Mouse (Mus musculus): Measurements from ENCODE around the gene Rora. TPM values are rescaled to one million over a fixed set of nuclear protein-coding genes. Genes with fewer than 3 reads are reported as not detected.

Gene Rora
- total RNA-seq, 2 experiments from 2014 or later = 1.3 to 1.9 TPM

DNA sequence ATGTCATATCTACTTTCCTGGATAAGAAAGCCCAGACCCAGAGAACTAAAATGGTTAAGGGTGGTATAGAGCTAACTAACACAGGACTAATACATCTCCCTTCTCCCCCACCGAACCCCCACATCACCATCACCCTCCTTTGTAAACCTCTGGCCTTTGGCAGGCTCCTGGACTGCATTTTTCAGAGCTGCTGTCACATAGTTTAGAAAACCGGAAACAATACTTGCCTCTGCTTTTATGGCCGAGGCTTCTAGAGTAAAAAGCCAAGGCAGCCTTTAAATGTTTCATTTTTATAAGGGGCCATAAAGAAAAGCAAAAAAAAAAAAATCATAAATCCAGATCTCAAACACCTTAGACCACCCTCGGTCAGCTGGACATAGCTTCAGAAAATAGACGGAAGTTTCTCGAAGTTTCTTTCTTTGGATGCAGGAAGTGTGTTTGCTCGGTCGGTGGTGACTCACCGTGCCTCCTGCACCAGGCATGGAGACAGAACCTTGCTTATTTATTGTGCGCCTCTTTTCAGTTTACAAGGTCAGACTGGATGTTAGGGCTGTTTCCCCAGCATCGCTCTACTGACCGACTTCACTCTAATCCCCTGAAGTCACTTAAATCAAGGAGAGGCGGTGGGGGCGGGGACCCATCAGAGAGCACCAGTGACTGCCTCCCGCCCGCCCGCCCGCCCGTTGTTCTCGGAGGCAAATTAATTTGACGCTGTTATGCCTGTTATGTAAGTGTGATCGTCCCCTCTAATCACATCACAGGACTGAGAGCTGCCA, 471.6 kb downstream of the Rora start:
- peak; percentile 60 for ATAC-seq (ENCODE audit: poor library complexity, severe bottlenecking)

DNA sequence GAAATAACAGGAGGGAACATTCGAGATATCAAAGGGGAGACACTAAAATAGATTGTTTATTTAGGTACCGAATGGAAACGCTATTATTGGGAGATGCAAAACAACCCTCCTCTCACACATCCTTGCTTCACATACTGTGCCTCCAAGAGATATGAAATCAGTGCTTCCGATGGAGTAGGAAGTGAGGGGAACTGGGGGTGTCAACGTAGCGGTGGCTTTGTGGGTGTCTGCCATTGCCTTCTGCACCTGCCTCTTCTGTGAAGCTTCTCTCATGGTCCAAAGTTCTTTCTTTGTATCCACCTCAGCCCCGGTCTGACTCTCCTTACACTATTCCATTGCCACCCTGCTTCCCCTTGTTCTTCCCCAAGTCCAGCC, 472.2 kb downstream of the Rora start:
- ATAC-seq (ENCODE audit: poor library complexity, severe bottlenecking) = no peak

DNA sequence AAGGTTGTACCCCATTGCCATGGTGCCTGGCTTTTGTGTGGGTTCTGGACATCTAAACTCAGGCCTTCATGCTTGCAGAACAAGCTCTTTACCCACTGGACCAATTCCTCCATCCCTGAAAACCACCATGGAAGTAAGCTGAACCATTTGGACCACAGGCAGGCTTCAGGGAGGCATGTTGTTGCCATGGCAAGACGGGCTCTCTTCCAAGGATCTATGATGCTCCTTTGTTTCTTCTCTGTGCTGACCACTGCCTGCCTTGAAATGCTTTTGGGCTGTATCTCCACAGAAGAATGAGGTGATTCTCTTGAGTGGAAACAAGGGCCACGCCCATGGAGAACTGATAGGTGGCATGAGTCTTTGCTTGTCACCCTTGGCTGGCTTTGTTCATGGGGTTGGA, 473.0 kb downstream of the Rora start:
- ATAC-seq (ENCODE audit: poor library complexity, severe bottlenecking) = no peak

DNA sequence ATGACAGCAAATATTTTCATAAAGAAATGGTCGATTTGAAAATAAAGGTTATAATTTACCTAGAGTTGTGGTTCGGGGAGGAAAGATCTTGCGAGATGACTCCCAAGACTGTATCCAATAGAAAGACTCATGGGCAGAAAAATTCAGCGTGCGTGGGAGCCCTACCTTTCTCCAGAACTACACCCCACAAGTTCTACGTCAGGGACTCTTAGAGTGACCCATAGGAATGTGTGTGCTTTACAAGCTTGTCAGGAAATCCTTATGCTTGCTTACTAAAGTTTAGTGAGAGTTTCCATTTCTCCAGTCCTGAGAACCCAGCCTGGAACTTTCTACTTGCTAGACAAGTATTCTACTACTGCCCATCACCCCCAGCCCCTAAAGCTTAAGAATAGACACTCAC, 474.7 kb downstream of the Rora start:
- ATAC-seq (ENCODE audit: poor library complexity, severe bottlenecking) = no peak

DNA sequence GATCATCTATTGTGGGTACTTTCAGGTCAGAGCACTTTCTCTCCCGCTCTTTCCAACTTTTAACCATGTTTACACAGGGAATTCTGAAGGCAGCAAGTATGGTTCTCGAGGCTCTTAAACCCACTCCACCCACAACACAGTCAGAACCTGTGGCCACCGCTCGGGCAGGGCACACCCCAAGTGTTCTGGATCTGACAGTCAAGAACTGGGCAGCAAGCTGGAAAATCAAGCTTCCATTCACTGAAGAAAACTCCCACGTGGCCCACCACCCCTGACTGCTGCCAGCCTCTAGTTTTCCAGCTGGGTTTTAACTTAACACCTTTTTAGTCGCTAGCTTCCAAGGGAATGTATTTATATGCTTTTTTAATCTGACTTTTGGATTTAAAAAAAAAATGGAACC, 479.4 kb downstream of the Rora start:
- no peak for ATAC-seq (ENCODE audit: poor library complexity, severe bottlenecking)

DNA sequence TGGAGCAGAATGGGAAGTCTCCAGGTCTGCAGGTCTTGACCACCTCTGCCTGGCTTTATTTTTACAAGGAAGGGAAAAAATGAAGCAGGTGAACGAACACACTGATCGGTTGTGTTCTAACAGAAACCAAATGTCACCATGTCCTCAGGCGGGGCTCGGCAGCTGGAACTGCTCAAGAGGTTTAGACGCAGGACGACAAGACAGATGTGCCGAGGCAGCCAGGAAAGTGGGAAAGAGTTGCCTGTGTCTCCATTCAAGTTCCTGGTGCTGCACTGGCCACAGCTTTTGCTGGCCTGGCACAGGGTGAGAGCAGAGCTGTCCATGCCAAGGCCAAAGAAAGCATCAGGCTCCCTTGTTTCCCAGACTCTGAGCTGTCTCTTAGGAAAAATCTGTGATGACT, 480.1 kb downstream of the Rora start:
- no peak for ATAC-seq (ENCODE audit: poor library complexity, severe bottlenecking)

DNA sequence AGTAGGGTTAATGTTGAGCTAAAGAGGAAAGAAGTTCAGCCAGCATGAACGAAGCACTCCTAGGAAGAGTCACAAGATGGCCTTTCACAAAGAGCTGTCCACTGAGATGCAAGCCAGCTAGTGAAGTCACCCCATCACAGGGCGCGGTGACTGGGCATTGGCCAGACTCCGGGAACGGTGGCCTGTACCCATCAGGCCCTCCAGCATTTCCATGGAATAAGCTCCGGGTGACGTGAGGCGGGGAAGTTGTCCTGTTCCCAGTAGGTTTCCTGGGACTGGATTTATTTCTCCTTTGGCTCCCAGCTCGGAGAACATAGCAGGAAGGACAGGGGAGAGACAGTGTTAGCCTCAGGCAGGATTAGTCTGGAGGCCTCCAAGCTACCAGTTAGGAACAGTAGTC, 481.0 kb downstream of the Rora start:
- no peak for ATAC-seq (ENCODE audit: poor library complexity, severe bottlenecking)

DNA sequence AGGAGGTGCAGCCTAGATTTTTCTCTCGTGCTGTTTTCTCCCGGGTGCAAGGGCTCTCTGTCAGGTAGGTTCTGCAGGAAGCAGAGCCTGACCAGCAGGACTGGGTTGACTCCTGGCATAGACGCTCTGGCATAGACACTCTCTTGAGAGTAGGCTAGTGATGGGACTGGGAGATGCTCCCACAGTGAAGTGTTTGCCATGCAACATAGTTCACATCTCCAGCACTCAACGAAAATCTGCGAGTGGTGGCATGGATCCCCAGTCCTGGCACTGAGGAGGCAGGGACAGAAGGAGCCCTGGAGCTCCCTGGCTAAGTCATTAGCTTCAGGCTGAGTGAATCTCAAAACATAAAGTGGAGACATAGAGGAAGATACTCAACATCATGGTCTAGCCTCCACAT, 483.2 kb downstream of the Rora start:
- no peak for ATAC-seq (ENCODE audit: poor library complexity, severe bottlenecking)

DNA sequence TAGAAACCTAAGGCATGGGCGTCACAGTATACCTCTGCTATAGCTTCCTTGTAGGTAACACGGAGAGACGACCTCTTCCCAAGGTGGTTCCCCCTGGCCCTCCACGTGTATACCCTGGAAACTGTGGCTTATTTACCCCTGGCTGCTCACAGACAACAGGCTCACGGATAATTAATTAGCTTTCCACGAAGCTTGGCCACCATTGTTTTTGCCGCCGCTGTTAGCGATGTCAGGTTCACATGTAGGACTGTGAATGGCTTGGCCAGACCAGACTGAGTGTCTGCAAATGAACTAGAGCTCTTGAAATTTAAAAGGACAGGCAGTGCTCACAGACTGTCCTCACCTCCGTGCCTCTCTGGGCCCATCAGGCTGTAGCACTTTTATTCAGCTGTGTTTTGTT, 483.8 kb downstream of the Rora start:
- no peak for ATAC-seq (ENCODE audit: poor library complexity, severe bottlenecking)

DNA sequence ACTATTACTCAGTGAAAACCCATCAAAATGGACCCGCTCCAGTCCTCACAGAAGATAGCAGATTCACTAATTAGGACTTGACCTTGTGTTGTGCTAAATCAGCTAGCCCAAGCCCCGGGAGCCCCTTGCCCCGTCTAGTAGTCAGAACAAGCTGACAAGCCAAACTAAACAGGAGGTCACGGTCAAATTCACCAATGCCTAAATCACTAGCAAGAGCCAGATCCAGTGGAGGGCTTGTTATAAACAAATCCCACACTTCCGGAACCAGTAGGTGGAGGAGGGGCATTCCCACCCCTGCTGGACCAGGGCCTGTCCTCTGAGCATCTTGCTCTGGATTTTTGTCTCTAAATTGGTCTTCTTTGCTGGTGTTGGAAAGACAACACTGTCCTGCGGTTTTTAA, 486.6 kb downstream of the Rora start:
- no peak for ATAC-seq (ENCODE audit: poor library complexity, severe bottlenecking)

DNA sequence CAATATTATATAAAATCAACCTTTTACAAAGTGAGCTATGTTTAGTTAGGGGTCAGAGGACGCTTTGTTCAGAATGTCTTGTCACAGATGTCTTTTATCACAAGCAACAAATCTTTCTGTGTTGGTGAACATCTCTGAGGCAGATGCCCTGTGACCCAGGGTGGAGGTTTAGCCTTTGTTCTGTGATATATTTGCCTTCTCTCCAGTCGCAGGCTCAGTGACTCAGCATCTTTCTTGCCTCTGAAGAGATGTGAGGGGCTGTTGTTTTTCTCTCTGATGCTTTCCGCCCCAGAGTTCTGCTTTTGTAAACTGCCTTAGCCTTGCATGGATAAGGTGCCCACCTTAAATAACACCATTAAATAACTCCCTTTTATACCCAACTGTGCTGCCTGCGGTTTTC, 488.3 kb downstream of the Rora start:
- no peak for ATAC-seq (ENCODE audit: poor library complexity, severe bottlenecking)

DNA sequence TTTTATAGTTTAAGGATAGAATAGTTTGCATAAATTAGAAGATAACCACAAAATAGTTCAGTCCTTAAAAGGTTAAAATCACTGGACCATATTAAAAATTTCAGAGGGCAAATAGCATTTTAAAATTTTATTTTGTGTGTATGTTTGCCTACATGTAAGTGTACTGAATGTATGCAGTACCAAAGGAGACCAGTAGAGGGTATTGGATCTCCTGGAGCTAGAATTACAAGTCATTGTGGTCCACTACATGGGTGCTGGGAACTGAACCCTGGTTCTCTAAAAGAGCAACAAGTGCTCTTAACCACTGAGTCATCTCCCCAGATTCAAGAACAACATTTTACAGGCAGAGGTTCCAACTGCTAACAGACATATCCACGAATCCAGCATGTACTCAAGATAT, 493.4 kb downstream of the Rora start:
- no peak for ATAC-seq (ENCODE audit: poor library complexity, severe bottlenecking)

DNA sequence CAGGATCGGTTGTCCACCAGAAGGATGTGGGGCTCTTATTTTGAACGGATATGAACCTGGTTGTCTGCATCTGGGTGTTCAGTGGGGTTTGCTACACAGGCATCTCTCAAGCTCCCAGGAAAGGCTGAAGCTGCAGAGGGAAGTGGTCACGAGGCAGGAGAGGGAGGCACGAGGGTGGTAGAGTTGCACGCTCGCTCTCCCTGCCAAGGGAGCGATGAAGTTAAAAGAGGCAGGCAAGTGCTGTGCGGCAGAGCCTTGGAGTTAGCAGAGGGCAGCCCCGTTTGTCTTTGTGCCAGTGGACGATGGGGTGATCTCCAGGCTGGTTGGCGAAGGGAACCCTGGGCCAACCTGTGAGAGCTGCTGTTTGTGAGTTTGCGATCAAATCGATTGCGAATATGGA, 496.6 kb downstream of the Rora start:
- no peak for ATAC-seq (ENCODE audit: poor library complexity, severe bottlenecking)

DNA sequence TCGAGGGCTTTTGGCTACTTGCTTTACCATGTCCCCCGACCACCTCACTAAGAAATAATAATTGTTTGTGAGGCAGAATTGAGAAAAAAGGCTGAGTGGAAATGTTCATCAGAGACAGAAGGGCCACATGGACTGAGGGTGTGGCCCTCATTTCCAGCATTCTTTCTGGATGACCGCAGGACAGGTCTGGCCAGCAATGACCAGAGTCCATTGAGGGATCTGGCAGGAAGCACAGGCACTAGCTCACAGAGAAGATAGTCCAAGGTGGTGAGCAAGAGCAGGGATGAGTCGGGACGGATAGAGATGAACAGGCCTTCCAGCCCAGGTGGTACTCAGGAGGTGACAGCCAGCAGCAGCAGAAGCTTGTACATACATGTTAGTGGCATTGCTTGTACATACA, 501.1 kb downstream of the Rora start:
- ATAC-seq (ENCODE audit: poor library complexity, severe bottlenecking) = no peak

DNA sequence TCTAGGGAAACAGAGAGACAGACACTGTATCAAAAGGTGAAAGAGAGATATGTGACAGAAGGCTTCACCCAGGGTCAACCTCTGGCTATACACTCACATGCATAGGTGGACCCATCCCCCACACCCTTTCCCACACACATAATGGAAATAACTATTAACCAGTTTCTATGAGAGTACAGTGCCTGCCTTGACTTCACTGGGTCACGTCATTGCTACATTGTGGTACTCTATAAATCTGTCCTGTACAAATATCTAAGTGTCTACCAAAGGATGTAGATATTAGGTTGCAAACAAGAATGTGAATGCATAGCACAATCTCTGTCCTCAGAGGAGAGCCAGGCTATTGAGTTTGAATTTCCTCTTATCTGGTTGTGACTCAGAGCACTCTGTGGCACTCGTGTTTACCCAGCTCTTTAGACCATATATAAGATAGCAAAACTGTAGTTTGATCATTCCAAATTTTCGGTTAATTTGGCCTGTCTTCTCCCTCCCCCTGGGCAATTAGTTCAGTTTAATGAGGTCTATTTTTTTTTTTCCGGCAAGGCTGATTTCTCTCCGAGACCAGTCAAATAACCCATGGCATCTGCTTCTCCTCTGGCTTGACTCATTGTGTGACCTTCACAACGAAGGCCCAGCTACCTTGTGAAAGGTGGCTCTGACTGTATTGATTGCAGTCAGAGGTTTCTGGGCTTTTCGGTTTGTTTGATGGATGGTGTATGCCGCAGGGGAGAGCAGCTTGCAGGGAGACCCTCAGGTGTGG, 502.4 kb downstream of the Rora start:
- no peak for ATAC-seq (ENCODE audit: poor library complexity, severe bottlenecking)

DNA sequence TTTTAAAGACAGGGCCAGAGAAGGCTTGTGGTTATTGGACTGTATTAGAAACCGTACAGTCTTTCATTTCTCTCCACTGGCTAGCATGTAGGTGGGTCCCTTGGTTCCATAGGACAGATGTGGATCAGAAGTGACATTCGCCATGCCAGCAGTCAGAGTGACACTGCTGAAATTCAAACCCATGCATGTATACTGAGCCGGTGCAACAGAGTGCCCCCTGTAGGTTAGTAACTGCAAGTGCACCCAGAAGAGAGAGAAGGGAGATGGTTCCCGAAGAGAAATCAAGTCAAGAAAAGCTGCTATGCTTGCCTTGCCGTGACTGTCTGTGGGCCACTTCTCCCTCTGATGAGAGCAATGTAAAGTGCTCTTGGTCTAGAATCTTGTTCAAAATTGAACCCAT, 507.2 kb downstream of the Rora start:
- ATAC-seq (ENCODE audit: poor library complexity, severe bottlenecking) = no peak

DNA sequence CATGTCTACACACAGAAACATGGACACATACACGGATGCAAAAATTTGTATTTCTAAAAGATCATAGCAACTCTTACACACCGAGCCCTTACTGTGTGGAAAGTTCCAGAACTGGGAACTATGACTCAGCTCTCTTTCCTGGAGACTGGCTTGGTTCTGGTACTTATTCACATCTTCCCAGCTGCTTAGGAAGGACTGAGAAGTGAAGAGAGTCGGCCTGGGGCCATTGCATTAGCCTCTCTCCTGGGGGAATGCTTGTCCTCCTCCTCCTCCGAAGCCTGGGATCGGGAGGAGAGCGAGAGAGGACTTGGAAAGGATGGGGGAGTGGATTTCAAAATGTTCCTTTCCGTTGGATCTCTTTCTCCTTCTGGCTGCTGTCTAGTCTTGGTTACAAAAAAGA, 511.1 kb downstream of the Rora start:
- no peak for ATAC-seq (ENCODE audit: poor library complexity, severe bottlenecking)

DNA sequence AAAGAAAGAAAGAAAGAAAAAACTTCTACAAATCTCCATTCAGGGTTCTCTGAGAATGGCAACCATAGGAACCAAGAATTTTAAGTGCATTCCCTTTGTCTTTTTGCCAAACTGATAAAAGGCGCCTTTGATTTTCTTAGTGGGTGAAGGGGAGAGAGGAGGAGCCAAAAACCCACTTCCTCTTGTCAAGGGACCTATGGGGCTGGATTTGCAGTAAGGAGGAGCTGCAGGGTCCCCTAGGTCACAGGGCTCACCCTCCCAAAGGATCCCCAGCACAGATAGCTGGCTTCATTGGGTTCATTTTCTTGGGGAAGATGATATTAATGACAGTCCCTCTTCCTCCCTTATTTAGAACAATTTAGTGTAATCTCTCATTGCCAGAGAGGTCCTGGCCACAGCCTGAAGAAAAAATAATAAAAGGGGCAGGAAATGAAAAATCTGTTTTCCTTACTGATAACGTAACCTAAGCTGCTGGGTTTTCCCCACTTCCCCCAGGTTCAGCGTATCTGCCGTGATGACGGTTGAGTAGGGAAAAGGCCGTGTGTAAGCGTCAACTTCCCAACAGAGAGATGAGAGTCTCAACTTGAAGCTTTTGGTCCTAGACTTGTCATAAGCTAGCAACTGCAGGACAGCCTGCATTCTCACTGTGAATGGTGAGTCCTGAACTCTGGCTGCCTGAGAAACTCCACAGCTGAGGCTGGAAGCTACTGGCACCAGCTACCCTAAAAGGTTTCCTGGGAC, 511.7 kb downstream of the Rora start:
- ATAC-seq (ENCODE audit: poor library complexity, severe bottlenecking) = no peak

DNA sequence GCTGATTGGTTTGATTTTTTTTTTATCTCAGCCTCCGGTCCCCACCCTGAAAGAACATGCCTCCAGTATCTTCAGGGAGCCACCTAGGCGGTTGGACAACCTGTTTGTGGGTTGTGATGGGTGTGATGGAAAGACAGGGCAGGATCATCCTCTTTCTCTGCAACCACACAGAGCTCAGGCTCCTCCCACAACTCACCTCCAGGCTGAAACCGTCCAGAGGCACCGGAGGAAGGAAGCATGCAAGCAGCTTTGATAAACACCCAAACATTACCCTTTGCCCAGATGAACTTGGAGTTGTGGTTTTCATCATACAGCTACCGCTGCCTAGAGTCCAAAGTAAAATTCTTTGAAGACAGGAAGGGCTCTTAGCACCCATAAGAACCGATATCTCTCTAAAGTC, 520.5 kb downstream of the Rora start:
- no peak for ATAC-seq (ENCODE audit: poor library complexity, severe bottlenecking)

DNA sequence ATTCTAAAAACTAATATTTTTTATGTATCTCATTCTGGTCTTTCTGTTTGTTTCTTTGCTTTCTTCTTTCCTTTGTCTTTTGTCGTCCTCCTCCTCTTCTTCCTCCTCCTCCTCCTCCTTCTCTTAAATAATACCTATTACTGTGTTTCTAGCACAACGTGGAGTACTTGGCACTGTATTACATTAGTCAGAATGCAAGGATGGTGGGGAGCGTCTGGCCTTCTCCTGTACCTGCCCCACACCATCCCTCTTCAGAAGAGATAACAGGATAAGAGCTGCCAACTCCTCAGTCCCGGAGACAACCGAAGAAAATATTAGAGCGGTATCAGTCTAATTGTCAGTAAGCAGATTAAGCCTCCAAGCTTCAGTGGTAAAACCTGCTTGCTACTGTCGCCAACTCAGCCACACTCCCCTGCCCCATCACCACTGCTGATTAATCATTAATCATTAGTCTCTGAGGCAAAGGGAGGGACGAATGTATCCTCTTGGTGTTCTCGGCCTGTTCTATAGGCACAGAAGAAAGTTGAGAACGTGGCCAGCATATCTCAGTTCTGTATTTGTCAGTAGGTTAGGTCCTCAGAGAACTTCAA, 521.0 kb downstream of the Rora start:
- ATAC-seq (ENCODE audit: poor library complexity, severe bottlenecking) = no peak

DNA sequence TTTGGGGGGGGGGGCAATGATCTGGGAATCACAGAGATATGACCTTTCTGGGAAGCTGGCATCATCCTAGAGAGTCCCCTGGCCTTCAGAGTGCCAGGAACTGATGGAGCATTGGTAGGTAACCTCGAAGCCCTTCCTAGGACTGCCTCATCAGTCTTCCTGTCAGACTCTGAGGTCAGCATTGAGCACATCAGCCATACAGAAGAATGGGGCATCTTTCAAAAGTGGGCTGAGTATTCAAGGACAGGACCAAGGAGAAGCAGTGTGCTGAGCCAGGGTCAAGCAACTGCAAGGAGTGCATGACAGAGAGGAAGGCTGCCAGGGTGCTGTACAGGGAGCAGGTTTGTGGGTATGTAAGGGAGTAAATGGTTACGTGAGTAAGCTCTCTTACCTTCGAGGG, 523.4 kb downstream of the Rora start:
- no peak for ATAC-seq (ENCODE audit: poor library complexity, severe bottlenecking)

DNA sequence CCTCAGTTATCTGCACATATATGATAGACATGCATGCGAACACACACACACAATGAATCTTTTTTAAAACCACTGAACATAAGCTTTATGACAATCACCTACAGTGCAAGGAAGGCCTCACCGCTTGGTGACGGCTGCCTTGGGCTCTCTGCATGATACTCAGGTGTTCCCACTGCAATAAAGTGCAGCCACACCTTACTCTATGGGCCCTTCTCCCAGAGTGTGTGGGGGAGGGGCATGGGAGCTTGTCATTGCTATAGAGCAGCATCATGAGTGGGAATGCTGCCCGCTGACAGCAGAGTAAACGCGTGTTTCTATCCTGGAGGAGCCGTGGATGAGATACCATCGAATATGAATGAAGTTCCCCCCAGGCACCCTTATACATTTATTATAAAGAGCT, 525.6 kb downstream of the Rora start:
- ATAC-seq (ENCODE audit: poor library complexity, severe bottlenecking) = no peak
